Mouse (Mus musculus) heart, embryonic 16.5 days (tissue): ENCODE results near the gene Col4a2. TPM values are rescaled to one million over a fixed set of nuclear protein-coding genes. Genes with fewer than 3 reads are reported as not detected.
A peak's percentile ranks its signal among the peaks of the same experiment; 100 is the strongest.

Experiments used
- ATAC-seq: fragments of 200-750 bp; cut with Nextera tagmentation; replicated peaks from 2 replicates; pipeline ENCODE4 v1.8.0; 2017; ENCODE audit warnings: moderate number of reproducible peaks; ENCODE audit not compliant: insufficient read depth, low FRiP score; ENCODE audit errors: extremely low read depth
- H3K27ac ChIP-seq: fragments of 300-500 bp; sonication (generic); 2 replicates; pipeline ENCODE4 v1.5.1; 2014; ENCODE audit warnings: mild to moderate bottlenecking, low read length, control low read depth, moderate library complexity
- H3K27me3 ChIP-seq: fragments of 300-500 bp; sonication (generic); 2 replicates; pipeline ENCODE4 v1.6.1; 2014; ENCODE audit warnings: low read length, mixed read lengths; ENCODE audit not compliant: control insufficient read depth, insufficient read depth
- H3K36me3 ChIP-seq: fragments of 300-500 bp; sonication (generic); 2 replicates; pipeline ENCODE4 v1.6.1; 2014; ENCODE audit not compliant: control insufficient read depth, insufficient read depth
- H3K4me1 ChIP-seq: fragments of 300-500 bp; sonication (generic); 2 replicates; pipeline ENCODE4 v1.6.1; 2014; ENCODE audit warnings: low read length, mixed read lengths; ENCODE audit not compliant: control insufficient read depth, insufficient read depth
- H3K4me2 ChIP-seq: fragments of 300-500 bp; sonication (generic); 2 replicates; pipeline ENCODE4 v1.6.1; 2014; ENCODE audit warnings: low read depth, mild to moderate bottlenecking, control low read depth, low read length
- H3K4me3 ChIP-seq: fragments of 300-500 bp; sonication (generic); 2 replicates; pipeline ENCODE4 v1.5.1; 2014; ENCODE audit warnings: mild to moderate bottlenecking, control low read depth, low read length
- H3K9ac ChIP-seq: fragments of 300-500 bp; sonication (generic); 2 replicates; pipeline ENCODE4 v1.6.1; 2014; ENCODE audit warnings: low read length, control low read depth
- H3K9me3 ChIP-seq: fragments of 300-500 bp; sonication (generic); replicated peaks from 2 replicates; pipeline ENCODE4 v1.6.1; 2016; ENCODE audit warnings: low read length; ENCODE audit not compliant: control insufficient read depth
- WGBS: fragments of 180-500 bp; shearing (Covaris S2); extraction: QIAGEN DNeasy Blood & Tissue Kit; methylation state at CpG from one replicate; pipeline ENCODE4 v1.1.7; 2014; 5-methylcytosine and 5-hydroxymethylcytosine counted together
- polyA plus RNA-seq: library from polyadenylated mRNA; unstranded; fragments of >200 nt; fragmentation: Nextera tagmentation; extraction: Ambion mirVana; gene quantifications from 2 replicates; pipeline ENCODE4 v1.2.1, GENCODE M21; 2015

Gene Col4a2
- polyA plus RNA-seq, 1 experiment from 2014 or later = 80.1 TPM

DNA sequence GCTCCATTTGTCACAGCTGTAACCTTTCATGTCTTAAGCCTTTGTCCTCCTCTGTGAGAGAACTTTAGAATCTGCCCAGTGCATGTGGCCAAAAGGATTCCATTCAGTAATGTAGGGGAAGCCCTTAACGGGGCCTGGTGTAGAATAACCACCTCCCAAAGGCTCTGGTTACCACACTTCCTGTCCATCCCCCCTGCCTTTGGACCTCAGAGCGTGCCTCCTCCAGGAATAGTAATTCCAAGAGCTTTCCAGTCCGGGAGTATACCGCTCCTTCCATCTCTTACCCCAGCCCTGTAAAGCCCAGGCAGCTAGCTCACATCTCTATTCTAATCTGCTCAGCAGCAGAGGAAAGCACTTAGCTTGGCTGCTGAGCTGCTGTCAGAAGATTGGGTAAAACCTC, 14.7 kb downstream of the Col4a2 start:
- 11% methylated on average over 4 of the region's 4 CpGs for WGBS
- H3K4me1 ChIP-seq = peaks cover 78% of the 10 kb centered on the region
- no peaks in the 10 kb centered on the region for H3K27me3 ChIP-seq
- H3K9me3 ChIP-seq = no peaks in the 10 kb centered on the region
- no peaks in the 10 kb centered on the region; the same call in 1 of the 2 replicates for H3K36me3 ChIP-seq
- no peak overlapping the region for H3K4me3 ChIP-seq
- H3K27ac ChIP-seq = peak overlapping the region; percentile 71
- no peak overlapping the region for H3K4me2 ChIP-seq
- H3K9ac ChIP-seq = 0 out of 2 replicates have a peak overlapping the region, but pooled peaks have one; percentile 26
- peak; percentile 37; the same call in 1 of the 2 replicates for ATAC-seq

DNA sequence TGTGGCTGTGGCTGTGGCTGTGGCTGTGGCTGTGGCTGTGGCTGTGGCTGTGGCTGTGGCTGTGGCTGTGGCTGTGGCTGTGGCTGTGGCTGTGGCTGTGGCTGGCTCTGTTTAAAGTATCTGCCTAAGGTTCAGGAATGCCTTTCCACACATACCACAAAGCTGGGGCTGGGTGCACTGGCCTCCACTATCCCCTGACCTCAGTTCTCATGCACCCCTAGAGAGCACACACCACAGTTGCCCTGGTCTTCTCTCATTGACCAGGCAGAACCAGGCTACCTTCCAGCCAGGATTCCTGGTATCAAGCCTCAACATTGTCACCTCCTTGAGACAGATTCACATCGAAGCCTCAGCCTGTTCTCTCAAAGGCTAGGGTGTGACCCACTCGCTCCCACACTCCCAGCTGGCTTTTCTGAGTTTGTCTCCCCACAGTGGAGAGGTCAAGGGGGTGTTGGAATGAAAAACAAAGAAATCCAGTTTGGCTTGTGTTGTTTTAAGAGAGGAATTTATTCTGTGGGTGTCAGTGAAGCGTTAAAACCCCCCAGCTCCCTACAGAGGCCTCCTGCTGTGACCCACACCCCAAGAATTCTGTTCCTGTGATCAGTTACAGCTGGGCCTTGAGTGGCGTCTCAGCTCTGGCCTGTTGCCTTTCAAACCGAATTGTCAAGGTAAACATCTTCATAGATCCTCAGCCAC, 15.3 kb downstream of the Col4a2 start:
- H3K4me2 ChIP-seq = no peak overlapping the region
- peak overlapping the region; percentile 11; the same call in 1 of the 2 replicates for H3K9ac ChIP-seq
- H3K9me3 ChIP-seq = no peaks in the 10 kb centered on the region
- no peak overlapping the region for H3K4me3 ChIP-seq
- WGBS = 55% methylated on average over 5 of the region's 5 CpGs
- H3K36me3 ChIP-seq = no peaks in the 10 kb centered on the region; the same call in 1 of the 2 replicates
- peak overlapping the region; percentile 71 for H3K27ac ChIP-seq
- peaks cover 81% of the 10 kb centered on the region for H3K4me1 ChIP-seq
- ATAC-seq = no peak
- no peaks in the 10 kb centered on the region for H3K27me3 ChIP-seq

DNA sequence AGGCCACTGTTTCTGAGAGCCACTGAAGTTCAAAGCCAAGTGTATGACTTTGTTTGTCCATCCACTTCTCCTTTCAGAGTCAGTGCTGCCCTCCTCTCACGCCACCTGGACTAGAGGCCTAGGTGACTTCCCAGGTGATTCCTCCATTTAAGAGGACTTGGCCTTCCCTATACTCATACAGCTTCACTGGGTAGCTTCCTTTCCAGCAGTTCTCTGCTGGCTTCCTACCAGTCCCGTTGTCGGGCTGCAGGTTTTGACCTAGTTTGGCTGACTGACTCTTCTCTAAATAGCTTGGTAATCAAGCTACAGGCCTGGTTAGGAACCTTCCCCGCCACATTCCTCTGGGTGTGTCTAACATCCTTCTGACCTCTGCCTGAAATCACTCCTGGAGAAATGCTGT, 19.0 kb downstream of the Col4a2 start:
- no peak overlapping the region for H3K4me3 ChIP-seq
- peak overlapping the region; percentile 95 for H3K27ac ChIP-seq
- no peaks in the 10 kb centered on the region for H3K9me3 ChIP-seq
- H3K27me3 ChIP-seq = no peaks in the 10 kb centered on the region
- peak; percentile 46 for ATAC-seq
- H3K4me2 ChIP-seq = peak overlapping the region; percentile 44; the same call in 1 of the 2 replicates
- H3K9ac ChIP-seq = peak overlapping the region; percentile 55
- H3K4me1 ChIP-seq = peaks cover 79% of the 10 kb centered on the region
- WGBS = 17% methylated on average over 4 of the region's 4 CpGs
- no peaks in the 10 kb centered on the region; the same call in 1 of the 2 replicates for H3K36me3 ChIP-seq

DNA sequence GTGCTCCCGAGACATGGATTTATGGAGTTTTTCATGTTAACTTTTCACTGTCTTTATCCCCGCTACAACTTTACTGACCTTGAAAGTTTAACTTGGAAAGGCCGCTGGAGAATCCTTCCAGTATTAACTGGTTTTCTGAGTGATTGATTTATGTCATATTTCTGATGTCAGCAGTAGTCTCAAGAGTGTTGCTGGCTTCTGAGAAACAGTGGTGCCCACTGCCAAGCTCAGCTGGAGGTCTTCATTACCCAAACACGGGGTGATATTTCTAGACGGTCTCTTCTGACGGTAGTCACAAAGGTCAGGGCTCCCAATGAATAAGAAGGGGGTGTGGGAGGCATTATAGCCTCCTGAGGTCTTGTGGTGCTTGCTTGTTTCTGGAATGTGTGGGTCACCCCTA, 21.1 kb downstream of the Col4a2 start:
- no peak overlapping the region for H3K4me2 ChIP-seq
- H3K36me3 ChIP-seq = no peaks in the 10 kb centered on the region
- ATAC-seq = no peak
- H3K4me3 ChIP-seq = no peak overlapping the region
- WGBS = 65% methylated on average over 6 of the region's 6 CpGs
- peak overlapping the region; percentile 71 for H3K27ac ChIP-seq
- H3K9me3 ChIP-seq = no peaks in the 10 kb centered on the region
- H3K9ac ChIP-seq = no peak overlapping the region; the same call in 1 of the 2 replicates
- H3K4me1 ChIP-seq = peaks cover 67% of the 10 kb centered on the region
- no peaks in the 10 kb centered on the region for H3K27me3 ChIP-seq

DNA sequence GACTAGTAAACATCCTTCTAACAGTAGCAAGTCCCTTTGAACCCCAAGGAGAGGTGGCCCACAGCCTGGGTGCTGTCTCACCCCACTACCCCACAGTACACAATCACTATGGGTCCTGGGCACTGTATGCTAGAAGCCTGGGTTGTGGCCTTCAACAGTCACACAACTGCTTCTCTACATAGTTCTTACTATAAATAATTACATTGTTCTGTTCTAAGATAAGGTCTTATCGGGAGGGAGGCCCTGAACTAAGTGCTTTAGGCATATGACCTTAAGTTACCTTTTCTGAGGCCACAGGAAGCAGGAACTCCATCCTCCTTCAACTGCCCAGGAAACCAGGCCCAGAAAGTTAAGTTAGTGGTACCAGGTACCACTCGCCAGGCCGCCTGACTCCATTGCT, 21.9 kb downstream of the Col4a2 start:
- 23% methylated on average over 3 of the region's 3 CpGs for WGBS
- Histone ChIP-seq H3K4me2 (peak overlapping the region; percentile 38), H3K4me3 (no peak overlapping the region)

DNA sequence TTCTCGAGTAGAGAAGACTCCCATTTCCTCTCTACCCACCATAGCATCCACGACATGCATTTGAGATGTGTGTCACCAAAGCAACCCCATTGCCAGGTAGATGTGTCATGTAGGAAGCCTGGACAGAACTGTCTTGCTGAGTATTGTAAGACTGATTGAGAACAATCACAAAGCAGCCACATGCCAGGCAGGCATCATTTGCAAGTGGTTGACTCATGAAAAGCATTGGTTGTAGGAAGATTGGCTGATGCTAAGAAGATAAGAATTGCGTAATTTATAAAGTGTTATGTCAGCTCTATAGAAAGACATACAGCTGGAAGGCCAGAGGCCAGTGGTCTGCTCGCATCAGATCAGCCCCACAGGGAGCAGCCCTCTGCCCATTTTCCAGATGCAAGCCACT, 22.6 kb downstream of the Col4a2 start:
- H3K27me3 ChIP-seq = no peaks in the 10 kb centered on the region
- no peak for ATAC-seq
- peaks cover 68% of the 10 kb centered on the region for H3K4me1 ChIP-seq
- no peaks in the 10 kb centered on the region for H3K9me3 ChIP-seq
- no peaks in the 10 kb centered on the region for H3K36me3 ChIP-seq
- WGBS = 55% methylated on average over 4 of the region's 4 CpGs
- peak overlapping the region; percentile 71; the same call in 1 of the 2 replicates for H3K27ac ChIP-seq
- no peak overlapping the region for H3K4me2 ChIP-seq
- H3K4me3 ChIP-seq = no peak overlapping the region
- no peak overlapping the region for H3K9ac ChIP-seq

More for the DNA sequence above, 21.9 kb downstream of the Col4a2 start:
- Histone ChIP-seq H3K27me3 (no peaks in the 10 kb centered on the region), H3K4me1 (peaks cover 66% of the 10 kb centered on the region), H3K27ac (peak overlapping the region; percentile 71), H3K36me3 (no peaks in the 10 kb centered on the region), H3K9ac (peak overlapping the region; percentile 10; the same call in 1 of the 2 replicates), H3K9me3 (no peaks in the 10 kb centered on the region)
- peak; percentile 67 for ATAC-seq

DNA sequence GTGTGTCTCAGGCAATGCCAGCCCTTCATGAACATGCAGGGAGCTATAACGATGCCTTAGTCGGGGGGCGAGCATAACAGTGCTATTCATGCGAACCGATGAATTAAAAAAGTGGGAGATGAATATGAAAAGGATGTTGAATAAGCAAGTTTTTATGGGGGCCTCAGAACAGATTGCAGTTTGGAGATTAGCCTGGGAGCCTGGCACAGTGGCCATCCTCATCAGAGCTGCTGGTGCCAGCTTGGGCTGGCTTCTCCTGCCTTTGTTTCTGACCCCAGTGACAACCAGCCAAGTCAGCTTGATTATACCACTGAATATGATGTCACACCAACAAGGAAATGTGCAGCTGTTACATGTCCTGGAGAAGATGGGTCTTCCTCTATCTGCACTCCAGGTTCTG, 23.7 kb downstream of the Col4a2 start:
- Histone ChIP-seq H3K27ac (no peak overlapping the region), H3K4me3 (no peak overlapping the region), H3K9ac (no peak overlapping the region), H3K4me1 (peaks cover 69% of the 10 kb centered on the region), H3K27me3 (no peaks in the 10 kb centered on the region), H3K36me3 (no peaks in the 10 kb centered on the region), H3K9me3 (no peaks in the 10 kb centered on the region), H3K4me2 (no peak overlapping the region)
- ATAC-seq = no peak
- 89% methylated on average over 5 of the region's 5 CpGs for WGBS

DNA sequence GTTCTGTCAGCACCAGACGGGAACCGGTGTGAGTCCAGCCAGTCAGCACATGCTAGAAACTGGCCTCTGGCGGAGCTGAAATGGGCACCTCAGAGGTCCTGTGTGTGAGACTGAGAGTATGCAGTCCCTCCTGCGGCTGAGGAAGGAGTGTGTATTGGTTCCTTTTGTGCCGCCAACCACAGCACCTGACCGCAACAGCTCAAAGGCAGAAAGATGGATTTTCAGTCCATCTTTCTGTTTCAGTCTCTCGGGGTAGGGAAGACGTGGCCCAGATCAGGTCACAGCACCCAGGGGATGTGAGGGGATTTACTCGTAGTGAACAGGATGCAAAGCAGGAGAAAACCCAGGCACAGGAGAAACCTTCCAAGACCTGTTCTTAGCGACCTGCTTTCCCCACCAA, 25.0 kb downstream of the Col4a2 start:
- Histone ChIP-seq H3K27ac (no peak overlapping the region), H3K27me3 (no peaks in the 10 kb centered on the region)

DNA sequence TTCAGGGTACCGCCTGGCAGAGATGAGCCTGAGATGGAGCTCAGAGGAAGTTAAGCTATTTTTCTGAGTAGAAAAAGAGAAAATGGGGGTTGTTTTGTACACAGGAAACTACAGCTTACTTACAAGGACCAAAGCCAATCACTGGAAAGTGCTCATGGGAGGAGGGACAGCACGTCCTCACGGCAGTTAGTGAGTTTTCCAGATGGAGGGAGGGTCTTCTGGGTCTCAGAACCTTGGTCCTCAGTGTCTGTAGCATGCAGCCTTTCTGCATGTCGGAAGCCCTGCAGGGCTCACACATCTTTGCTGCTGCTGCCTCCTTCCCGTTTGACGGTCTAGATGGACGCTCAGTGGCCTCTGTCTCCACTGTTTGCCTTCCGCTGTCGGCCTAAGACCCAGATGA, 25.9 kb downstream of the Col4a2 start:
- Histone ChIP-seq H3K9me3 (no peaks in the 10 kb centered on the region), H3K9ac (no peak overlapping the region), H3K36me3 (no peaks in the 10 kb centered on the region; the same call in 1 of the 2 replicates), H3K27me3 (no peaks in the 10 kb centered on the region), H3K4me3 (no peak overlapping the region), H3K4me1 (peaks cover 63% of the 10 kb centered on the region), H3K27ac (no peak overlapping the region), H3K4me2 (no peak overlapping the region)
- no peak for ATAC-seq
- 86% methylated on average over 9 of the region's 9 CpGs for WGBS

More for the DNA sequence above, 25.0 kb downstream of the Col4a2 start:
- no peak overlapping the region for H3K4me3 ChIP-seq
- no peak for ATAC-seq
- H3K4me2 ChIP-seq = no peak overlapping the region
- no peak overlapping the region for H3K9ac ChIP-seq
- H3K36me3 ChIP-seq = no peaks in the 10 kb centered on the region; the same call in 1 of the 2 replicates
- 88% methylated on average over 10 of the region's 10 CpGs for WGBS
- peaks cover 62% of the 10 kb centered on the region for H3K4me1 ChIP-seq
- H3K9me3 ChIP-seq = no peaks in the 10 kb centered on the region
